Mouse (Mus musculus): ENCODE data around the gene Pde4d.

Gene Pde4d

DNA sequence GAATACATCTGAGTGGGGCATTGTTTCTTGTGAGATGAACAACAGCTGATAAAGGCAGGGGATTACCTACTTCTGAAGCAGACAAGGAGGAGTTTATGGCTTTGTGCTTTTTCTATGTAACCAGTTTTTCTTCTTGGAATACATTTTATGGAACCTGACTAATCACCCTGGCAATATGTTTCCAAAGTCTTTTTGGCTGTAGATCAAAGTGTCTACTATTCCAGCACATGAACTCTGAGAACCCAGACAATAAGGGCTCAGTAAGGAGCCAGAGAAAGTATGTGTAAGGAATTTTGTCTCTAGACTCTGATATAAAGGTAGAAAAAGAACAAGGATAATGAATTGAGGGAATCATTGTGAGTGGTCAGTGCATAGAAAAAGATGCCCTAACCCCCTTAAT, 40.1 kb downstream of the Pde4d start:
- DNase-seq (ENCODE audit: low read depth in 2 of 2, low spot score in 2 of 2), result no peak

DNA sequence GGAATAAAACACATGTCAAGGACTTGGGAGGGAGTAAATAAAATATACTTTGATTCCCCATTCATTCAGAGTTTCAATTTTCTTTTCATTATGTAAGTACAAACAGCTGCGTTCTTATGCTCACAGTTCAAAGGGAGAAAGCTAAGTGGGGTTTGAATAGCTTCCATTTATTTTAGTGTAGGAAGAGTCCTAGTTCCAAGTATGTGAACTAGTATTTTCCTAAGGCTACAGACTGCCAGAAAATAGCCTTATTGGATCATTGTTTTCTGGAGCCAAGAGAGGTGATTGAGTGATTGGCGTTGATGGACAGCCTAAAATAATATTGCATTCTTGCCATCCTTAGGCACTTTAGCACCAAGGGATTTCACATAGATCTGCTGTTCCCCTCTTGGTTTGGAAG, 41.1 kb downstream of the Pde4d start:
- DNase-seq (ENCODE audit: low read depth in 2 of 2, low spot score in 2 of 2), result no peak

DNA sequence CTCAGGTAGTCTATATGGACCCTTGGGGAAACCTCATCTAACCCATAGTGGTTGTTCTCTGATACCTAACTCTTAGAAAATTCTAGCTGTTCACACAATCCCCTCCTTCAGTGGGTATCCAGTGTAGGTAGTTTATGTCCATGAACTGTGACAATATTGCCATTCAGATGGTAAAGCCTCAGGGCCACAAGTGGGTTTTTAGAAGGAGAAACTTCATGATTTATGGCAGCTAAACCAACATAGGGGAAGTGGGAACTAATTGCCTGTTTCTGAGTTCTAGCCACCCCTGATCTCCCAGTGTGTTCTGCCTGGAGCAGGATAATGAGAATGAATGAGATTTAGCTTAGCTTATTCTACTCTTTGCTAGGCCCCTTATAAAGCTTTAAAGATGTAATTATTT, 43.1 kb downstream of the Pde4d start:
- DNase-seq (ENCODE audit: low read depth in 2 of 2, low spot score in 2 of 2), result no peak

DNA sequence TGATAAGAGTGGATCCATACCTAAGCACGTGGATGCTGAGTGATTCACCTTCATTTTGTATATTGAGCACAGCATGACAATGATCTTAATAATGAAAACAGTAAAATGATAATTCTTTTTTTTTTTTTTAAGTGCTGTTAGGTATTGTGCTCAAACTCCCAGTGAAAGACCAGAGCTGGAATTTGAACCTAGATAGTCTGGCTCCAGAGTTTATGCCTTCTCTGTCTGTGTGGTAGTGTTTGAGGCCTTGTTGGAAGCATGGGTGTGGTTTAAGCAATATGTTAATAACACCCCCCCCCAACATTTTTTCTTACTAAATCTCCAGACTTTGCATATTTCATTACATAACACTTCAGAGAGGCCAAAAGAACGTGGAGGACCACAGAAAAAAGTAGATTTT, 44.6 kb downstream of the Pde4d start:
- no peak for DNase-seq (ENCODE audit: low read depth in 2 of 2, low spot score in 2 of 2)

DNA sequence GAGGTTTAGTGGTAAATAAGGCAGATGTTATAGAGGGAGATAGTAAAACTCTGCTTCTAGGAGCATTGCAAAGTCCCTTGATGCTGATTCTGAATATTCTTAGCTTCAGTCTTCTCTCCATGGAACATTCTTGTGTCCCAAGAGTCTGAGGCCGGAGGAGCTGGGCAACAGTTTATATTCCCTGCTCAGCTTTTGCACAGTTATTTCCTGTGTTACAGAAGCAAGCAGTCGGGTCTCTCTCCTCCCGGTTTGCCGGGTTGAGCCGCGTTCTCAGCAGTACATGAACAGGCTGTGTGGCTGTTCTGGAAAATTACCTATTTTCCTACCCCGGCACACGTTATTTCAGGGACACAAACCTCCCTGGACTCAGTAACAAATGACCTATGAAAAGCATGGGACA, 48.0 kb downstream of the Pde4d start:
- no peak for DNase-seq (ENCODE audit: low read depth in 2 of 2, low spot score in 2 of 2)

DNA sequence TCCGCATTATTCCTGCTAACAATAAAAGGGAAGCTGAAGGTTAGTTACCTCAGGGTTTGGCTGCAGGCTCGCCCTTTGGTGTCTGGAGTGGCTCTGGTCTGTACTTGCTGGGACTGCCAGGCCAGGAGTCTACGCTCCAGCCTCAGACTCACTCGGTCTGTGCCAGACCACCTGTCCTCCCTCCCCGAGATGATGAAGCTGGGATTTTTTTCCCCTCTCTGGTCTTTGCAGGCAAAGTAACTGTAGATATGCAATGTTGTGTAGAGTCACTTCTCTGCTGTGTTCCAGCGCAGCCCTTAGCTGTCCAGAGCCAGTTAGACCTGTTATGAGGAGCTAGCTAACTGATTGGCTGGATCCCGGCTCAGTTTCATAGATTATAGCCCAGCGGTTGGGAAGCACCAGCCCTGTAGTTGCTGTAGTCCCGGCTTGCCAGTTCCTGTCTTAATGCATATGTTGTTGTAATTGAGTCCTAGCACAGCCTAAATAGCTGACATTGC, 48.5 kb downstream of the Pde4d start:
- DNase-seq (ENCODE audit: low read depth in 2 of 2, low spot score in 2 of 2), result no peak

DNA sequence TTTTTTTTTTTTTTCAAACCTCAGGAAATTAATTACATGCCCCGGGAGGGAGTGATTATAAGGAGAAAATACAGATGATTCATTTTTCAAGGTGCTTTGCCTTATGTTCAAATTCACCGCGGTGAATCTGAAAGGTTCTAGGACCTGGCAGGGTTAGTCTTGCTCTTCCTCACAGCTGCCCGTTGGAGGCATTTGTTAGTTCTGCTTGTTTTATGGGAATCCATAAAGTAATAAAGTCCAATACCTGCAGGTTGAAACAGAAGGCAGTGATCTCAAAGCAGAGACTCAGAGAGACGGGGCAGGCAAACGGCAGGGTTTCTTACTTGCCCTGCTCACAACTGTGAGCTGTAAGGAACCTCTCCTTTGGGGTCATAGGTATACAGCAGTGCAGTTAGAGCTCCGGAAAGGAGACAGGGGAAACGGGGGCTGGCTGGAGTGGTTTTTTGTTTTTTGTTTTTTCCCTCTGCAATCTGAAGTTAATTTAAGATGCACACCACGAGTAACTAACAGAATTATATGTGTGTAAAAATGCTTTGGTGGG, 49.1 kb downstream of the Pde4d start:
- DNase-seq (ENCODE audit: low read depth in 2 of 2, low spot score in 2 of 2), result no peak

DNA sequence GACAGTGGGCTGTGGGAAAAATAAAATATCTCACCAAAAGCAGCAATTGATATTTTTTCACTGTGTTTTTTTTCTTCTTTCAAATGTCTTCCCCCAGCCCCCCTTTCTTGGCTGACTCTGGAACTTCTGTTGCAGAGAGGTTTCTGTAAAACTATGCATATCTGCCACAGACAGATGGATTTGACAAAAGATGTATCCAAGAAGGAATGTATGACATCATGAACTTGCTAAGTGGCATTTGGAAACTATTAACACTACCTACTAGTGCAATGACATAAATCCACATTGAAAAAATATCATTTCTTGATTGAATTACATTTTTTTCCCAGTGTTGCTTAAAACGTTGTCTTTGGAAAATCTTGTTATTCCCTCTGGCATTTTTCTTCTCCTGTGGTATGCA, 51.6 kb downstream of the Pde4d start:
- DNase-seq (ENCODE audit: low read depth in 2 of 2, low spot score in 2 of 2), result no peak

DNA sequence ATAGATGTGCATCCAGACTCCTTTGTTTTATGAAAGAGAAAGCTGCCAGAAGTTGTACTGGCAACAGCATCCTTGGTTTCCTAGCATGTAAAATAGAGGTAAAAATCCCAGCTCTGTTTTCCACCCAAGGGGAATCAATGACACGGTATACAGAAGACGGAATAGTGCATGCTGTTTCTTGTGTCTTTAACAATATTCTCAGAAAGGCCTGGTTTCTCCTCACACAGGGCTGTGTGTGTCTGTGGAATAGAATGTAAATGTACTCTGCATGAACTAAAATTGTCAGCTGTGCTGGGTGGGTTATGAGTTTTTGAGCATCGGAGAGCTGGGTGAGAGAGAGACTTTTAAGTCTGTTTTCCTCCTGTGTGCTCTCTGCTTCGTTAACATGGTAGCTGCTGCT, 74.8 kb downstream of the Pde4d start:
- DNase-seq (ENCODE audit: low read depth in 2 of 2, low spot score in 2 of 2), result no peak

DNA sequence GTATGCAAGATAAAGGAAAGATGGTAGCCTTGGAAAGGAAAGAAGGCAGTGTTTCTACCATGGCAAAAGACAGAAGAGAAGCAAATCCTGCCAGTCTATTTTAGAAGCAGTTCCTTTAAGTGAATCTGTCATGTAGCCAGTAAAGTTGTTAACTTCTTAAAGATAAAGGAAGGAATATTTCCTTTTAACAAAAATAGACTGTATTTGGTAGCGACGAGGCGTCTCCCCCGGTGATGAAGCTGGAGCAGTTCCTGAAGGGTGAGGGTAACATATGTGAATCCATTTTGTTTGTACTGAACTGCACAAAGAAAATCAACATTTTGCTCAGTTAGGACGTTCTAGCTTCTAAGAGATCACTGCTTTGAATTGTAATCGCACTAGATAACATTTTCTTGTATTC, 75.2 kb downstream of the Pde4d start:
- DNase-seq (ENCODE audit: low read depth in 2 of 2, low spot score in 2 of 2), result no peak

DNA sequence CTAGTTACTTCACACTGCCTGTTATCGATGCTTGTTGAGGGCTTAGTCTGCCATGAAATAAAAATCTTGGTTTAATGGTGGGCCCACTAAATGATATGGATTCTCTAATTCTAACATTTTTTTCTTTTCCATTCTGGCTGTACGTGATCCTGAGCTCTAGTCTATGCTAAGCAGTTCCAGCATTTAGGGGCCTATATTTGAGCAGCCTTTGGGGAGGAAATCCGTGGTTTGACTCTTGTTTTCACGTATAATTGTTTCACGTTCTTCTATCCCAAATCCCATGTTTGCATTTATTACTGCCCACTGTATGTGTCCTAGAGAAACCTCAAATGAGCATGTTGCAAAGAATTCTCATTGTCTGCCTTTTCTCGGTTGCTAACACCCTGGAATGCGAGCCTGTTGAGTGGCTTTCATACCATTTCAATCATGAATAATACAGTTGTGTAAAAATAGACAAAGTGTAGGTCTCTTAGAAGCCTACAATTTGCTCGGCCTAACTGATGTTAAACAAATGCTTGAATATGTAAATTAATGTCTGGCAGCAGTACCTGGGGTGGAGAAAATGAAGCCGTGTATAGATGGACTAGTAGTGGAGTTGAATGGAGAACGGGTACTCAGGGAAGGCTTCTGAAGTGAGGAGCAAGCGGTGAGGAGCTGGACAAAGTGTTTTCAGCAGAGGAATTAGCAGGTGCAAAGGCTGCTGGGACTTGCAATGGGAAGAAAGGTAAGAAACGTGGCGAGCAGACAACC, 76.7 kb downstream of the Pde4d start:
- DNase-seq (ENCODE audit: low read depth in 2 of 2, low spot score in 2 of 2), result no peak

DNA sequence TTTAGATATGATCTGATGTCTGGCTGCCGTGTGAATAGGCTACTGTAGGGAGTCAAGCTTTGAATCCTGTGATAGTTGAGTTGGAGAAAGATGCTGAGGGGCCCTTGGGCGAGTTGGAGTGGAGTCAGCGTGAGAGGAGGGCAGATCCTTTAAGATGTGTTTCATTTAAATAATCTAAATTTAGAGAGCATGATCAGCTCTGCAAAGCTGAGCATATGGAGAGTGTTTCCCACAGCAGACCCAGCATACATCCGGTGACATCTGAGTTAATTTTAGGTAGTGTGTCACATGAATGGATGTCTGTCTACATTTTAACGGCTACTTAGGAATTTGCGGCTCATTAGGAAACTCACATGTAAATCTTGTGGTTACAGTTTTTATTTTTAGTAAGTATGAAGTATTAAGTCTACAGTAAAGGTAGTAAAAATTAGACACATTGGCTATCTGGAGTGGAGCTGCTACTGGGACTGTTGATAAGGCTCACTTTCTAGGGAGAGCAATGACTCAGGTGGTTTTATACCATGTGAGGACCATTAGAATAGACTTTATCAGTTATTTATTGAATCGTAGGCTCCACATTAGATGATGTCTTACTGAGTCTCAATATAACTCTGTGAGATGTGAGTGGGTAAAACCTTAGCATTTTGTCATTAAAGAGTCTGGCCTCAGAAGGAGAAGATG, 77.5 kb downstream of the Pde4d start:
- DNase-seq (ENCODE audit: low read depth in 2 of 2, low spot score in 2 of 2), result no peak

DNA sequence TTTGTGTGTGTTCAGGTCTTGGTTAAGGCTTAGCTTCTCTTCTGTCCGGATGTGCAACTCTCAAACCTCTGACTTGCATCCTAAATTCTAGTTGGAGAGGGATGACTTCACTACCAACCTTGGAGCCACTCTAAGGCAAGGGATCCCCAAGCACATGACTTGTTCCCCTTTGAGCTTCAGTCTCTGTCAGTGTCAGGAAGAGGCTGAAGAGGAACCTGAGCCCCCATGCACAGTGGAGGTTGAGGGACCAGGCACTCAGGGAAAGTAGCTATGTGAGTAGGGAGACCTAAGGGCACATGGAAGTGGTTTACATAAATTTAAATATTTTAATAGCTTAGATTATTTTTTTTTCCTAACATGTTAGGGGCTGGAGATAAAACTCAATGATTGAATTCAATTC, 78.6 kb downstream of the Pde4d start:
- no peak for DNase-seq (ENCODE audit: low read depth in 2 of 2, low spot score in 2 of 2)

DNA sequence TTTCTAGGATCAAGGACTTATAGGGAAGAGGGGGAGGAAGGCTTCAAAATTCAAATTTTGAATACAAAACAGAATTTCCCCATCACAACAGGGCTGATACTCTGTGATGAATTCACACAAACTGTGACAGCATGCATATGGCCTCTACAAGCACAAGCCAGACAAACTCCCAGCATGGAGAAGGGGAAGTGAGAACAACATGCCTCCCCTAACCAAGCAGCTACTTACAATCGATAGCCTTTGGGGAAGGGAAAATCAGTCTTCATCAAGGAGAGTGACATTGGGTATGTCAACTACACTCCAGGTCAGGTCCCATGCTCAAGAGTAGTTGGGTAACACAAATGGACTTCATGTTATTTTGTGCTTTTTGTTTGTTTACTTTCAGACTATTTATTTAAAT, 83.1 kb downstream of the Pde4d start:
- DNase-seq (ENCODE audit: low read depth in 2 of 2, low spot score in 2 of 2), result no peak

DNA sequence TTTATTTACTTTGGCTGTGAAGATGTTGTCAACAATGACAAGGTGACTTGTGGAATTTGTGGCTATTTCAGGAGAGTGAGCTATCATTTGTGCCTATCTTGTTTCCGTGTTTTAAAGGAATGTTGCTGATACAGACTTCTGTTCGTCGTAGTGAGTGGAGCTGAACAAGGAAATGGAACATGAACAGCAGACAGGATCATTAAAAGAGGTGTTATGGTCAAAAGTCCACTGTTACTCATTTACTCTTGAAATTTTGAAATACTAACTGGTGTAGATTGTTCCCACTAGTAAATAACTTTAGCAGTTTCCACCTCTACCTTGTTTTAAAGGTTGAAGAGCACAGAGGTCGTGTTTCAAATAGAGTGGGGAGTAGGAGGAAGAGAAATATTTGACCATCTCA, 86.7 kb downstream of the Pde4d start:
- DNase-seq (ENCODE audit: low read depth in 2 of 2, low spot score in 2 of 2), result no peak

DNA sequence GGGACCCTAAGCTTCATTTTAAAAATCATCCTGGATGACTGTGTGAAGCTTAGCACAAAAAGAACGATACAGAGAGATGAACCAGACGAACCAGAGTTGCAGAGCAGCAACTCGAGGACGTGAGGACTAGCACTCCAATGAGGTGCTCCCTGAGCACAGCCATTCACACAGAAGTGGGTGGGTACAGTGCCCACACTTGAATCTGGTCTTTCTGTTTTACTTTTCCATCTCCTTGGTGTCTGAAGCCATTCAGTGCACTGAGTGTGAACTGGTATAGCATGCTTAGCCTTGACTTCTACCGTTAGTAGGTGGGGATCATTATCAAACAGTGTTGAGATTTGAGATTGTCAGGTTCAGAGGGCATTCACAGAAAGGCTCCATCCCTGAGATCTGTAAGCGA, 87.2 kb downstream of the Pde4d start:
- DNase-seq (ENCODE audit: low read depth in 2 of 2, low spot score in 2 of 2), result no peak

DNA sequence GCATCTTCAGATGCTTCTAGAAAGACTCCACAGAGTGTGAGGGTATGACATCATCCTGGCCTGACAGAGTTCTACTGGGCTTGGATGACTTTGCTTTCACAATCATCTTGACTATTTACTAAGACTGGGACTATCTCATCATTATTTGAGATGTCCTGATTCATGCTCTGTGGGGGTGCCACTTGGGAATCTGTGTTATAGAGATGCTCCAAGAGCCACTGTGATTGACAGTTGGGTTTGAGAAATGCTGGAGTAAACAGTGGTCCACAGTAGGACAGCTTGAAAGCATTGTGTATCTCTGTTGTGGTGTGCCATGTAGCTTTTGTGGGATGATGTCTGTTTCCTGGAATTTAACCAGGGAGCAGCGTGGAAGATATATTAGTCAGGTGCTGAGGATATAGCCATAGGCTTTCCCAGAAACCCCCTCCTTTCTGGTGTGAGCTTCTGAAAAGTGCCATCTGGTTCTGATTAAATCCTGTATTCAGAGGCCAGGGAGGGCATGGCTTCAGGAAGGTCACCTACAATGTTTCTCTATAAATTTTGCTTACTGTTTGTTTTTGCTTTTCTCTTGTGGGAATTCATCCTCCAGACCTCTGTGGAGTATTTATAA, 89.1 kb downstream of the Pde4d start:
- no peak for DNase-seq (ENCODE audit: low read depth in 2 of 2, low spot score in 2 of 2)

DNA sequence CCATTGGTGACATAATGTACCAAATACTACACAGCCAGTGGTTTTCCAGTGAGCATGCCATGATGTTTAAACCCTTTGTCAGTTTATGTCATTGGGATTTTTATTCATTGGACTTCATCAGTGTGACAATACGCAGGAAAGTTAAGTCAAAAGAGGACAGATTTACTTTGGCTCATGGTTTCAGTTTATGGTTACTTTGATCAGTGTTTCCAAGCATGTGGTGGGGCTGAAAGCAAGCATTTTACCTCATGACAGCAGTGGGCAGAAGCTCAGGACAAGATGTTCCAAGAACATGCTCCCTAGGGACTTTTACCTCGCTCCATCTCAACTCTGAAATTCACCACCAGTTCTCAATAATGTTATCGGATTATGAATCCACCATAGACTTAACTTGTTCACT, 91.7 kb downstream of the Pde4d start:
- DNase-seq (ENCODE audit: low read depth in 2 of 2, low spot score in 2 of 2), result no peak

DNA sequence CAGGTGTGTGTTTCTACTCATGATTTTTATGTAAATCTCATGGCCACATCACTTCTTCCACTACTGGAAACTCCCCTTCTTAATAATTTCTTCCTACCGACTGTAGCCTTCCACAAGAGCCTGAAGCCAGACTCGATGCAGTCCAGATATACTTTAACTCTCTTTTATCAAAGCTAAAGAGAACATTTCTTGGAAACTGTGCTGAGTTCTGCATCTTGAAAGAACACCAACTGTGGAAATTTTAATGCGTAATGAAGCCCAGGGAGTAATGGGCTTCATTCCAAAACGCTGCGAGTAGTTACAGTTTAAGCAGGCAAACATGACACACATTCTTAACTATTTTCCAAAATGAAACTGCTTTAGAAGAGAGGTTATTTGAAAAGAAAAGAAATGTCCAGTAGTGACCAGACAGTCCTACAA, 92.6 kb downstream of the Pde4d start:
- no peak for DNase-seq (ENCODE audit: low read depth in 2 of 2, low spot score in 2 of 2)

DNA sequence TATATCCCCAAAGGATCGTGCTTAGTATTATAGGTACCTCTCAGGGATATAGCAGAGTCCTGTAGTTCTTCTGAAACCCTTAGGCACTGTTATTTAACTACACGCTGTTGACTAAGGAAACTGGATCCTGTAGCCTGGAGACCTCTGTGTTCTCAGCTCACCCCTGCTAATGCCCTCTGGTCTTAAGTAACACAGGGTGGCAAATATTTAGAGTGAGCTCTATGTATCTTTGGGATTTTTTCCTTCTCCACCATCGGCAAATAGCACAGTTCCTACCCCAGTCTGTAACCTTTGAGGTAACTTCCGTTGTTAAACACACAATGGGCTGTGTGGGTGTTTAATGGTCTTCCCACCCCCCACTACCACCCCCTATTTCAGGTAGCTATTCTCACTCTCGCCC, 102.5 kb downstream of the Pde4d start:
- no peak for DNase-seq (ENCODE audit: low read depth in 2 of 2, low spot score in 2 of 2)

DNA sequence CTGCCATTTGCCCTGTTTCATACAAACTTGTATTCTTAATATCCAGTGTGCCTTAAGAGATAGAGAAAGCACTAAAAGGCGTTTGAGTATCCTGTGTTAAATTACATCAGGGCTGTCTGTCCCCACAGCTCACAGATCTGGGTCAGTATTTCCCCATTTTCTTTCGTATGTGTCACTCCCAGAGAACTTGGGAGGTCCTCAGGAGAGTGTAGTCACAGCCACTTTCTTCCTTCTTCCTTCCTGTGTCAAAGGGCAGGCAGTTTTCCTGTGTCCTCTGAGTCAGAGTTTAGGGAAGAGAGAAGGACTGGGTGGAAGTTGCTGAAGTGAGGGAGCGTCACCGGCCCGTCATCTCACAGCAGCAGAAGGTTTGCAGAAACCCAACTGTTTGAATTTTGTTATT, 103.2 kb downstream of the Pde4d start:
- DNase-seq (ENCODE audit: low read depth in 2 of 2, low spot score in 2 of 2), result no peak

DNA sequence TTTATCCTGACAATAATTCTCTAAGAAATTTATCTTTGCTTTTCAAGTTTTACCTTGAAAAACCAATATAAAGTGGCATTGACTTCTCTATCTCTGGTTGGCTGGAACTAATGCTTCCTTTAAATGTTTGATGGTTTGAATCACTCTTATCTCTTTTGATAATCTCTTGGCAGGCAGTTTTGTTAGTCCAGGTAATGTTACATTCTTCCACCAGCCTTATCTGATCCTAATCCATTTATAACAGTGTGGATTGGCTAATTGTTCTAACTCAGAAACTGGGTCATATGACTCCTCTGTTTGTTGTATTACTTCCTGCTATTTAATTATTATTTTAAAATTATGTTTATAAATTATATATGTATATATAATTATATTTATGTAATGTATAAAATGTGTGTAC, 105.2 kb downstream of the Pde4d start:
- no peak for DNase-seq (ENCODE audit: low read depth in 2 of 2, low spot score in 2 of 2)
